Mouse (Mus musculus) spleen, adult 12 weeks (tissue): ENCODE data around the gene Rab43.

Experiments
- DNase-seq: peaks from one replicate; pipeline ENCODE4 v3.0.0; 2022; ENCODE audit warnings: low spot score

The Rab43 gene

DNA sequence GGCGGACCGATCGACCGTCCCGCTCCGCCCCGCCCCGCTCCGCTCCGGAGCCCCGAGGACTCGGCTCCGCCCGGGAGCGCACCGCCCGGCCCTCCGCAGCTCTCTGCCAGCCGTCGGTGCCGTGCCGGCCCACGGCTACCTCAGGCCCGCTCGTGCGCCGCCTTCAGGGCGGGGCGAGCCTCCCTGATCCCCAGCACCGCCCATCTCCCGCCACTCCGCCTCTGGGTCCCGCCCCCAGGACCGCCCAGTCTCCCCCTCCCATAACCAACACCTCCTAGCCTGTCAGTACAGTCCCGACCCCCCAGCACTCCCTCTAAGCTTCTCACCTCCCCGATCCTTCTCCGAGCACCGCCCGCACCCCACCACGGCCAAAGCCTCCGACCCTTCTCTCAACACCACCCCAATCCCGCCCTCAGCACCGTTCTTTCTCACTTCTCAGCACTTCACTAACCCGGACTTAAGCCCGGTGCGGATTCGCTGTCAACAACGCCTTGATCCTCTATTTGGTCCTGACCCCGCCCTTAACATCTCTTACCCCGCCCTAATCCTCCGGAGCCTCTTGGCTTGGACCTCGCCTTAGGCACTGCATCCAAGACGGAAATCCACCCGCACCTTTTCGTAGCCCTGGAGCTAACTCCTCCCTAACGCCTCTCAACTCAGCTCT, at the start of gene Rab43:
Gene Rab43 (minus strand): TSS at position 490 of the 664 bp plus-strand sequence.
- DNase-seq: peak; percentile 91

GRCm38 (mm10) chr6:87857071-87857470, 45.1 kb upstream of the Rab43 start:
- DNase-seq: no peak

- DNase-seq: no peak
These were observed 41.5 kb upstream of the Rab43 start for GRCm38 (mm10) chr6:87853446-87853845.

GRCm38 (mm10) chr6:87851871-87852270, 39.9 kb upstream of the Rab43 start:
- no peak for DNase-seq

DNA sequence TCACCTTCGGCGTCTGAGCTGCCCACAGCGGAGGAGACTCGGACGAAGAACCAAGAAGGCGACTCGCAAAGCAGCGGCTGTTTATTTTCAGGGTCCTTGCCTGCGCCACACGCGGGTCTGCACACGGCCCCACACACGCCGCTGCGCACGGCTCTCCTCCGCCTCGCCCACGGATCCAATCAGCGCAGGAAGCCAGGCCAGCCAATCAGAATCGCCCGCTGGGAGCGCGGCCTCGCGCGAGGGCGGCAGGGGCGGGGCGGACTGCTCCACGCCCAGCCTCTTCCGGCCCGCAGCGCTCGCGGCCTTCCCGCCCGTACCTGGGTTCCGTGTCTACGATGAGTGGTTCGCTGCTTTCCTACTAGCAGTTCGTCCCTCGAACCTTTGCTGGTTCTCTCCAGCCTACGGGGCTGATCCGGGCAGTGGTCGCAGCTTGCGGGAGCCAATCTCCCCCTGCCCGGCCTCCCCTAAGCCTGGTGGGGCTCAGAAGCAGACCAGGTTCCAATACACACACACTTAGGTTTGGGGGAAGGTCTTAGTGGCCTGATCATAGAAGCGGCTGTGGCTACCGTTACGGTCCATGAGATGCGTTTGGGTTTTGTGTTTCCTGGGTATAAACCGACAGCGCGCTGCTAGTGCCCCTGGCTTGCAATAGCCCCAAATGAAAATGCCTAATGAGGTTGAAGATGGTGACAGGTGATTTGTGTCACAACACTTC, 39.1 kb upstream of the Rab43 start, which contains the start of gene Cnbp:
Gene Cnbp (minus strand): TSS at position 207 of the 715 bp plus-strand sequence.
- peak; percentile 96 for DNase-seq

- DNase-seq: peak; percentile 52
These were observed 38.4 kb upstream of the Rab43 start for GRCm38 (mm10) chr6:87850155-87850899.

DNA sequence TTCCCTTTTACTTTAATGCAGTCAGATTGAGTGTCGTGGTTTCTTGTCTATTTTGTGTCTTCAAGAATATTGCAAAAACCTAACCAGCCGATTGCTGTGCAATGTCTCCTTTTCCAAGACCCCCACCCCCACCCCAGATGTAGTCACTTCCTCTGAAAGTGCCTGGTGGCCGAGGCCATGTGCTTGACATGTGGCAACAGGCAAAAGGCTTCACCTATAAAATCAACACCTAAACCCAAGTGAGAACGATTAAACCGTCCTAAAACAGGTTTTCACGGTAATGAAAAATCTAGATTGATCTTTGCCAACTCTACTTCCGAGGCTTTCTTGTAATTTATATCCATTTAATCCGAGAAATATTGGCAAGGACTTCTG, 37.8 kb upstream of the Rab43 start:
- DNase-seq: no peak

GRCm38 (mm10) chr6:87846813-87847212, 34.8 kb upstream of the Rab43 start:
- DNase-seq: no peak

DNA sequence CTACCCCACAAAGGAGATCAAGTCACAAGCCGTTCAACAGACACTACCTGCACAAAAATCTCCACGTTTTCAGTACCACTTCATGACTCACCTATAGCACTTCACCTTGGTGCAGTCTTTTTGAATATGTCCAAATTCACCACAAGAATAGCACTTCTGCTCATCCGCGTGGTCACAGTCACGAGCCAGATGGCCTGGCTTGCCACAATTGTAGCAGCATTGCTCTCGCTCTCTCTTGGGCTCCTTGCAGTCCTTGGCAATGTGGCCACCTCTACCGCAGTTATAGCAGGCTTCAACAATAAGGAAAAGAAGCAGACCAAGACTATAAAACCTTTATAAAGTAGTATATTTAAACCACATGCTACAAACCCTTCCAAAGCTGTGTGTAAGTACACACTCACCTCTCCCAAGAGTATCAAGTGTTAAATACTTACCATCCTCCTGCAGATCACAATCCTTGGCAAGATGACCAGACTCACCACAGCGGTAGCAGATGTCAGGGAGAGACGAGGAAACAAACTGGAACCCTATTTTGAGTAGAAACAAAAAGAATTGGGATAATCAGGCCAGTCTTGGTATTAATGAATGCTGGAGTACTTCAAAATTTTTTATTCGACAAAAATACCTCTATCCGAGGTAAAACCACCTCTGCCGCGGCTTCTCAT, 33.2 kb upstream of the Rab43 start:
- no peak for DNase-seq

GRCm38 (mm10) chr6:87842254-87842653, 30.3 kb upstream of the Rab43 start:
- no peak for DNase-seq

- DNase-seq: no peak
These were observed 29.7 kb upstream of the Rab43 start for GRCm38 (mm10) chr6:87841635-87842034.

- DNase-seq: no peak
These were observed 27.9 kb upstream of the Rab43 start for GRCm38 (mm10) chr6:87839797-87840341.

DNA sequence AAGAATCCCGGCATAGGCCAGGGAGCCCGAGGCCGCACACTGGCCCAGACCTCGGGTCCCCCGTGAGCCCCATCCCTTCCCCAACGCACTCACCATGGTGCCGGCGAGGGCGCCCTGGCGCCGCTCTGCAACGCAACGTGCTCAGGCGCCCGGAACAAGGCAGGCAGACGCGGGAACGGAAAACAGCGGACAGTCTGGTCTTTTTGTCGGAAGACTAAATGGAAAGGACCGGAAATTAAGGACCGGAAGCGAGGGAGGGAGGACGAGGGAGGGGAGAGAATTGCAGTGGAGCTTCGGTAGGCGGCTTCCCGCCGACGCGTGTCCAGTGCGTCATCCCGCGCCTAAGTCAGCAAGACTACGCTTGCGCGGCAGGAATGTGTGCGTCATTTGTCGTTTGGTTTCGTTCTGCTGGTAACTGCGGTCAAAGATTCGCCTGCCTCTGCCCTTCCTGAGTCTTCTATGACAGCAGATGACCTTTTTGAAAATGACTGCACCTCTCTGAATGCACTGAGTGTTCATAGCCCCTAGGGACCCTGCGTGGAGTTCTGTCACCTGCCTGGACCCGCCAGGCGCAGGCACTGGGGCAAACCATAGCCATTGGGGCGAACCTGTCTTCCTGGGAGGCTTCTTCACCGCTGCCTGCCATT, 26.7 kb upstream of the Rab43 start, which contains the start of gene Isy1:
Gene Isy1 (minus strand): TSS at position 248 of the 647 bp plus-strand sequence.
- peak; percentile 89 for DNase-seq

GRCm38 (mm10) chr6:87835695-87836094, 23.7 kb upstream of the Rab43 start, which contains the start of gene Gm45140:
Gene Gm45140 (minus strand): TSS chr6:87835795.
- DNase-seq: no peak

GRCm38 (mm10) chr6:87820366-87820765, 8.4 kb upstream of the Rab43 start:
- no peak for DNase-seq

DNA sequence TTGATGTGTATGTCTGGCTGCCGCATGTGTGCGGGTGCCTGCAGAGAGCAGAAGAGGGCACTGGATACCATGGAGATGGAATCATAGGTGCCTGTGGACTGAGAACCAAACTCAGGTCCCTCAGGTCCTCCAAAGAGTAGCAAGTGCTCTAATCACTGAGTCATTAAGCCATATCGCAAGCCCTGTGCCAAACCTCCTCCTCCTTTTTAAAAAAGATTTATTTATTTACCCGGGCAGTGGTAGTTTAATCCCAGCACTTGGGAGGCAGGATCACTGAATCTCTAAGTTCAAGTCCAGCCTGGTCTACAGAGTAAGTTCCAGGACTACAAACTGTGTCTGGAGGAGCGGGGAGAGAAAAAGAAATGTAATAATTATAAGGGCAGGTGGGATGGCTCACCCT, 2.5 kb upstream of the Rab43 start:
- DNase-seq: no peak

DNA sequence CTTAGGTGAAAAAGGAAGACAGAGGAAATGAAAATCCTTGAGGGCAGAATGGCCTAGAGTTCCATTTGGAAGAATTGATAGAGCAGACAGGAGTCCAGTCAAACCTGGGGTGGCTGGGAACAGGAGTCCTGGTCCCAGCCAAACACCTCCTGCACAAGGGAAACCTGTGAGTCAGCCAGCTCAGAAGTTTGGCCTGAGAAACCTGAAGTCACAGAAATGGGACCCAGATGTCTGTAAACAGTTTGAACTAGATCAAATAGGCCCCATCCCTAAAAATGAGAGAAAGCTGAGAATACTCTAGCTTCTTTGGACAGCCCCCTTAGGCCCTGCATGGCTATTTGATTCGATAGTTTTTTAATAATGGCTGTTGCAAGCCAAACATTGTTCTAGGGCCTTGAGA, 692 bp upstream of the Rab43 start:
- no peak for DNase-seq

DNA sequence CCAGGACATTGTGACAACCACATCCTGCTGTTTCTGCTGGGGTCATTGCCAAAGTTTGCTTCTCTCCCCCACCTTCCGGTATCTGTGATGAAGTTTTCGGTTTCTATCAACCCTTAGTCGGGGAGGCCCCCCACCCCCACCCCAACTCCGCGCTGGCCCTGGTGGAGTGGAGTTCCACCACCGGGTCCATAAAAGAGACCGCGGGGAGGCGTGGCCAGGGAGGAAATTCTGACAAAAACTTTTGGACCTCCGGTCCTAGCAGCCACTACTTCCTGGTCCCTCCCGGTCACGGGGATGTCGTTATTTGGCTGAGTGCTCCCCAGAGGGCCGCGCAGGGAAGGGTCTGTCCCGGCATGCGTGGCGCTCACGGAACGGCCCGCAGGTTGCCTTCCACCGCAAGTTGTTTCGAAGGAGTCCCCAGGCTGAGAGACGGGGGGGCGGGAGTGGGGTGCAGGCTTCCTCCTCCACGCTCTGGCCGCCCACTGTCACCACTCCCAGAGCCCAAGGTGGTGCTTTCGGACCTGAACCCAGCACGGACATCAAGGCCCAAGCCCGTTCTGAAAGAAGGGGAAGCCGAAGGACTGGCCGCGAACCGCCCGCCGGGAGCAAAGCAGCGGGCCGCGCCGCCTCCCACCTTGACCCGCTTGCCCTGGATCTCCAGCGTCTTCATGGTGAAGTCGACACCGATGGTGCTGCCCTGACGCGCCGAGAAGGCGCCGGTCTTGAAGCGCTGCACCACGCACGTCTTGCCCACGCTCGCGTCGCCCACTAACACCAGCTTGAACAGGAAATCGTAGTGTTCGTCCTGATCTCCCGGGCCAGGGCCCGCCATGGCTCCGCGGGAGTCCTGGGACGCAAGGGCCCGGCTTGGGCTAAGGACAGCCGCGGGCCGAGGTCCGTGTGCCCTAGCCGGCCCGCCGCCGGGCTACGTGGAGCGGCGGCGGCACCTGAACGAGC, 973 bp downstream of the Rab43 start:
- DNase-seq: peak; percentile 60

GRCm38 (mm10) chr6:87810311-87810710, 1.7 kb downstream of the Rab43 start:
- DNase-seq: no peak

DNA sequence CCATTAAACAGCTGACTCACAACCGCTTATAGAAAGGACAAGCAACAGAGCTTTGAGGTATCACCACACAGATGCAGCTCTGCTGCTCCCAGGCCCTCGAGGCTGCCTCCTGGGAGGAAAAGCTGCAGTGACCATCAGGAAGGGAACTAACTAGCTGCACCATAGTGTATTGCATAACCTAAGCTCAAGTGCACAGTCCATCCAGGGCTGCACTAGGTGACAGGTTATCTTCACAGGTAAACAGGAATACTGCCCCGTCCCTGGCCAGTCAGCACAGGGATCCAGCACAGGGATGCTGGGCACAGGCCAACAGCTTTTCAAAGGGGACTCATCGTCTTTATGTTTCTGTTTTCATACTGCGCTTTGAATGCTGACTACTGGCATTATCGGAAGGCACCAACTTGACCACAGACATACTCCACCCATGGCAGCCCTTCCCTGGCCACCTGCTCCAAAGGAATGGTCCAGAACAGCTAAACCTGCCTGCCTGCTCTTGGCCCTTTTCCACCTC, 2.3 kb downstream of the Rab43 start:
- peak; percentile 47 for DNase-seq
